Mouse (Mus musculus): Measurements from ENCODE around the gene Aff1. TPM values are rescaled to one million over a fixed set of nuclear protein-coding genes. Genes with fewer than 3 reads are reported as not detected.

Aff1 gene
- polyA plus RNA-seq, 1 experiment from 2014 or later = 6.8 TPM

DNA sequence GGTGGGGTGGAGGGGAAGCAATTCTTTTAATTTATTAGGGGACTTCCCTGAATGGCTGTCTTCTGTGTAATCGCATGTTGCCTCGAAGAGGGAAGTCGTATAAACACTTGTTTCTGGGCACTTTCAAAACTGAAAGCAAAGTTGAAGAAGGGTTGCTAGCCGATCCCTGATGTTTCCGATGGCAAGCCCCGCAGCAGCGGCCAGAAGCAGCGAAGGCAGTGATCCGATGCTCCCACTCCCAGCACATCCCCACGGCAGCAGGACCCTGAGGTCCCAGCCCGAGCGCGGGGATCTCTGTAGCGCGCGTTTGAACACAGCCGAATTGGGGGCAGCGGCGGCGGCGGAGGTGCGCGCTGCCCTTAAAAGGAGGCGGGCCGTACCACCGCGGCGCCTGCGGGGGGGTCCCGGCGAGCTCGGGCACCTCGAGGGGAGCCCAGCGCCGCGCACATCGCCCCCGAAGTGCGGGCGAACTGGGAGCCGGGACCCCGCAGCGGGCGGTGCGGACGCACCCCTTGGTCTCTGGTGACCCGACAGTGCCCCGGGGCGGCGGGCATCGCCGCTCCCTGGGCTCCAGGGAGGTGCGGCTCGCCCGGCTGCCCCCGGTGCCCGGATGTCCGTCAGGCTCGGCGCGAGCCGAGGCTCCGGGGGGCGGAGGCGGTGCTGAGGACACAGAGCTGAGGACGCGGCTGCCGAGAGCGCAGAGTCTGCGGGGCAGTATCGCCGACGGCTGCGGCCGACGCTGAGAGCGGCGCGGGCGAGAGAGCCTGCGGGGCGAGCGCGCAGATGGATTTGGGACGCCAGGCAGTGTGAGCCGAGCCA, 61.5 kb downstream of the Aff1 start:
- peak overlapping the region; percentile 84 for H3K4me2 ChIP-seq (replicated peaks; ENCODE audit: low read depth)
- H3K9me3 ChIP-seq (ENCODE audit: control insufficient read depth) = no peaks in the 10 kb centered on the region

GRCm38 (mm10) chr5:103754330-103755134, 62.4 kb downstream of the Aff1 start:
- peak; percentile 53 for ATAC-seq
- Histone ChIP-seq H3K9me3 (ENCODE audit: control insufficient read depth) (no peaks in the 10 kb centered on the region), H3K4me3 (ENCODE audit: low read depth, low read length) (peak overlapping the region; percentile 82), H3K27me3 (replicated peaks; ENCODE audit: control insufficient read depth, insufficient read depth, low read length) (no peaks in the 10 kb centered on the region), H3K4me2 (replicated peaks; ENCODE audit: low read depth) (peak overlapping the region; percentile 84), H3K36me3 (ENCODE audit: control insufficient read depth, insufficient read depth) (no peaks in the 10 kb centered on the region; the same call in 1 of the 2 replicates), H3K4me1 (replicated peaks; ENCODE audit: control insufficient read depth, insufficient read depth, low read length) (peaks cover 5% of the 10 kb centered on the region), H3K27ac (ENCODE audit: low read depth, low read length) (peak overlapping the region; percentile 98), H3K9ac (ENCODE audit: low read depth, low read length) (peak overlapping the region; percentile 91)
- WGBS = 3% methylated on average over 40 of the region's 42 CpGs
- TF ChIP-seq CTCF (IDR thresholded peaks at IDR 0.05; ENCODE audit: low read depth) = no peak

More for the DNA sequence above, 61.5 kb downstream of the Aff1 start:
- no peaks in the 10 kb centered on the region; the same call in 1 of the 2 replicates for H3K36me3 ChIP-seq (ENCODE audit: control insufficient read depth, insufficient read depth)
- peak overlapping the region; percentile 91 for H3K9ac ChIP-seq (ENCODE audit: low read depth, low read length)
- H3K27ac ChIP-seq (ENCODE audit: low read depth, low read length) = peak overlapping the region; percentile 98
- H3K4me1 ChIP-seq (replicated peaks; ENCODE audit: control insufficient read depth, insufficient read depth, low read length) = peaks cover 5% of the 10 kb centered on the region
- no peak for TF ChIP-seq CTCF (IDR thresholded peaks at IDR 0.05; ENCODE audit: low read depth)
- H3K27me3 ChIP-seq (replicated peaks; ENCODE audit: control insufficient read depth, insufficient read depth, low read length) = no peaks in the 10 kb centered on the region
- WGBS = under 1% methylated on average over 75 of the region's 86 CpGs
- ATAC-seq = peak; percentile 95
- peak overlapping the region; percentile 82 for H3K4me3 ChIP-seq (ENCODE audit: low read depth, low read length)

- peaks cover 9% of the 10 kb centered on the region for H3K4me1 ChIP-seq (replicated peaks; ENCODE audit: control insufficient read depth, insufficient read depth, low read length)
- no peak for TF ChIP-seq CTCF (IDR thresholded peaks at IDR 0.05; ENCODE audit: low read depth)
- peak overlapping the region; percentile 82 for H3K4me3 ChIP-seq (ENCODE audit: low read depth, low read length)
- ATAC-seq = no peak
- 35% methylated on average over 3 of the region's 3 CpGs for WGBS
- H3K36me3 ChIP-seq (ENCODE audit: control insufficient read depth, insufficient read depth) = no peaks in the 10 kb centered on the region; the same call in 1 of the 2 replicates
- H3K9ac ChIP-seq (ENCODE audit: low read depth, low read length) = peak overlapping the region; percentile 91; the same call in 1 of the 2 replicates
- no peaks in the 10 kb centered on the region for H3K9me3 ChIP-seq (ENCODE audit: control insufficient read depth)
- no peaks in the 10 kb centered on the region for H3K27me3 ChIP-seq (replicated peaks; ENCODE audit: control insufficient read depth, insufficient read depth, low read length)
- no peak overlapping the region for H3K27ac ChIP-seq (ENCODE audit: low read depth, low read length)
- peak overlapping the region; percentile 84 for H3K4me2 ChIP-seq (replicated peaks; ENCODE audit: low read depth)
Observed at GRCm38 (mm10) chr5:103755135-103755487, 62.9 kb downstream of the Aff1 start.

DNA sequence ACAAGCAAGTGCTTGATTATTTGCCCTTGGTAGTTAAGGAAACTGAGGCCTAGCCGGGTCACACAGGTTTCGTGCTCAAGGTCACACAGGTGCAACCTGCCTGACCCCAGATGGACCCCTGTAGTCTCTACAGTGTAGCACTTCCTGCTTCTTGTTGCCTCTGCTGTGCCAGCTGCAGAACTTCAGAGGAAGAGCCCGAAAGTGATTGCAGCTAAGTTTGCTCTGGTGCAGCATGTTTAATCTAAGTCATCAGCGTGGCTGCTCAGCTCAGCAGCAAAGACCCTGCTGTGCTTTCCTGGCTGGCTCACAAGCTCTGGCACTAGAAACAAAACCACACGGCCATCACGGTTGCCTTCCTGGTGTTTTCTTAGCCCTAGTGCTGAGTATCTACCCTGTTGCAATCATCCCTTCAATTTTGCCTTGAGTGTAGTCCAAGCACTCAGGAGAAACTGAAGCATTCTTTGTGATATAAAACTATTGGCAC, 64.1 kb downstream of the Aff1 start:
- H3K9me3 ChIP-seq (ENCODE audit: control insufficient read depth) = no peaks in the 10 kb centered on the region
- H3K4me2 ChIP-seq (replicated peaks; ENCODE audit: low read depth) = peak overlapping the region; percentile 84; the same call in 1 of the 2 replicates
- no peak for TF ChIP-seq CTCF (IDR thresholded peaks at IDR 0.05; ENCODE audit: low read depth)
- WGBS = 68% methylated on average over 6 of the region's 6 CpGs
- ATAC-seq = no peak
- H3K27ac ChIP-seq (ENCODE audit: low read depth, low read length) = no peak overlapping the region
- no peaks in the 10 kb centered on the region; the same call in 1 of the 2 replicates for H3K36me3 ChIP-seq (ENCODE audit: control insufficient read depth, insufficient read depth)
- no peak overlapping the region for H3K4me3 ChIP-seq (ENCODE audit: low read depth, low read length)
- H3K4me1 ChIP-seq (replicated peaks; ENCODE audit: control insufficient read depth, insufficient read depth, low read length) = peaks cover 11% of the 10 kb centered on the region
- no peaks in the 10 kb centered on the region for H3K27me3 ChIP-seq (replicated peaks; ENCODE audit: control insufficient read depth, insufficient read depth, low read length)
- H3K9ac ChIP-seq (ENCODE audit: low read depth, low read length) = no peak overlapping the region

DNA sequence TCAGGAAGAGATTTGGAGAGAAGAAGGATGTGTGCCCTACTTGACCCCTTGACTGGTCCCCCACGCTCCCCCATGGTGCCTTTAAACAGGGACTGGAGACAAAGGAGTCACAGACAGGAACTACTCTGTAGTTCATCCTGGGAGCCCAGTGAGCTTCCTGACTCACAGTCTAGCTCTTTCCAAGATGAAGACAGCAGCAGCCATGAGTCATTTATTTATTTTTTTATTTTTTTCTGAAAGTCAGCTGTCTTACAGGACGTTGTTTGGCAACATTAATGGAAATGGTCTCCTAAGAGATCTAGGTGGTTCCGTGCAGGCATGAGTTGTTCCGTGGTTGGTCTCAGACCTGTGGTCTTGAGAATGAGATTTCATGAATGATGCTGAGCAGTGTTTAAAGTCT, 66.3 kb downstream of the Aff1 start:
- H3K9me3 ChIP-seq (ENCODE audit: control insufficient read depth) = no peaks in the 10 kb centered on the region
- H3K4me2 ChIP-seq (replicated peaks; ENCODE audit: low read depth) = no peak overlapping the region
- H3K36me3 ChIP-seq (ENCODE audit: control insufficient read depth, insufficient read depth) = no peaks in the 10 kb centered on the region; the same call in 1 of the 2 replicates
- H3K9ac ChIP-seq (ENCODE audit: low read depth, low read length) = no peak overlapping the region
- ATAC-seq = no peak
- H3K4me3 ChIP-seq (ENCODE audit: low read depth, low read length) = no peak overlapping the region
- WGBS = 64% methylated on average over 4 of the region's 4 CpGs
- peaks cover 11% of the 10 kb centered on the region; the same call in 1 of the 2 replicates for H3K4me1 ChIP-seq (replicated peaks; ENCODE audit: control insufficient read depth, insufficient read depth, low read length)
- no peak for TF ChIP-seq CTCF (IDR thresholded peaks at IDR 0.05; ENCODE audit: low read depth)
- H3K27ac ChIP-seq (ENCODE audit: low read depth, low read length) = no peak overlapping the region
- no peaks in the 10 kb centered on the region for H3K27me3 ChIP-seq (replicated peaks; ENCODE audit: control insufficient read depth, insufficient read depth, low read length)

Data from intestine, postnatal 0 days (tissue).